Mouse (Mus musculus) thymus, adult 18-20 months (tissue): ENCODE data around the gene Pkd1l2.

Experiments used
- DNase-seq, 2 experiments: peaks; one replicate each; pipeline ENCODE4 v3.0.0; 2022; ENCODE audit warnings: mixed read lengths in 2 of 2

Gene Pkd1l2

GRCm38 (mm10) chr8:117031476-117031875 is 50.8 kb downstream of the Pkd1l2 start:
- no peak for DNase-seq

GRCm38 (mm10) chr8:117028686-117029085 is 53.6 kb downstream of the Pkd1l2 start:
- DNase-seq, result no peak

DNA sequence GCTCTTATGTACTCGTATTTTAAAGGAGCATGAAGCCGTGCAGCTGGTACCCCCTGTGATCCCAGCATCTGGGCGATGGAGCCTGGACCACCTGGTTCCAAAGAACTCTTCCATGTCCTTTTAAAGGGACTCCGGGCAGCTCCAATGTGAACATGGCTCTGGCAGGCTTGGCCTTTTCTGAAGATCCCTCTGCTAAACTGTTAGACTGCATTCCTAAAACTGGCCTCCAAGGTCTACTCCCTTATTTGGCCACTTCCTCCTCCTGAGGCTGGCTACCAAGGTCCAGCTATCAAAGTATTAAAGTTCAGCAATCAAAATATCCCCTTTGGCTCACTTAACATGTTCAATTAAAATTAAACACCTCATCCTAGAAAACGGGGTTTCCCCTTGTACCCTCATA is 54.6 kb downstream of the Pkd1l2 start:
- no peak for DNase-seq

GRCm38 (mm10) chr8:117022297-117022993 is 59.8 kb downstream of the Pkd1l2 start:
- DNase-seq, result no peak

DNA sequence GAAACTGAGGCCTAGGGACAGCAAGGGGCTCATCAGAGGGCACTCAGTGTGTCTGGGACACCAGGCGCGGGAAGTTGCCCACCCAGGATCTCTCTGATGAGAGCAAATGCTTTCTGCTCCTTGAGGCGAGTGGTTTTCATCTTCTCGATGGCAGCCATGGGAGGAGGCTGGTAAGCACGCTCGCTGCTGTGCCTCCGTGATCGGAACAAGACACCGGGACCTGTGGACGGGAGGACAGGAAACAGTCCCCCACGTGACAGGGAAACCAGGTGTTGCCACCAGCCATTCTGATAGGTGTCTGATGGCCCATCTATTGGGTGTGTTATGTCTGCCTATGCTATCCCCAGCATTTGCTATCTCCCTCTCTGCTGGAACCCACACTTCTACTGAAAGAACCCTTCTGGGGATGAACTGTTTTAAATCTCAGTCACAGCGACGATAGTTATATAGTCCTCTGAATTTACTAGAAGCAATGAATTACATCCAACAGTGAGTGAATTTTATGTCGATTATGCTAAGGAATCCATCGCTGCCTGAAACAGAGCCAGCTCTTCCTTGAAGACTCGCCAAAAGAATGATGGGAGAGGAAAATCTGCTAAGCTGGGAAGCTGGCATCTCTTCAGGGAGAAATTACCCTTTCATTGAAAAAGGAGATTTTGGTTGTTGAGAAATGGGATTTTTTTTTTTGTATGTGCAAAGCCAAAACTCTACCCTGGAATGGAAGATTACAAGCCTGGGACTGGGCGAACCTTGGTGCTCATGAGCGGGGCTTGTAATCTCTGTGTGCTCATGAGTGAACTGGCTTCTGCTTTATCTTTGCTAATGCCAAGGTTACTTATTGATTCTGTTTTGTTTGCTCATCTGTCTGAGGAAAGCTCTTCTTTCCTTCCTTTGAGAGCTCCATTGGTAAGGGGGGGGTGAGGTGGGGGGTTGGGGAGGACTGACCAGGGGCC is 62.6 kb downstream of the Pkd1l2 start:
- no peak for DNase-seq

GRCm38 (mm10) chr8:117017896-117018295 is 64.4 kb downstream of the Pkd1l2 start:
- DNase-seq, result no peak

DNA sequence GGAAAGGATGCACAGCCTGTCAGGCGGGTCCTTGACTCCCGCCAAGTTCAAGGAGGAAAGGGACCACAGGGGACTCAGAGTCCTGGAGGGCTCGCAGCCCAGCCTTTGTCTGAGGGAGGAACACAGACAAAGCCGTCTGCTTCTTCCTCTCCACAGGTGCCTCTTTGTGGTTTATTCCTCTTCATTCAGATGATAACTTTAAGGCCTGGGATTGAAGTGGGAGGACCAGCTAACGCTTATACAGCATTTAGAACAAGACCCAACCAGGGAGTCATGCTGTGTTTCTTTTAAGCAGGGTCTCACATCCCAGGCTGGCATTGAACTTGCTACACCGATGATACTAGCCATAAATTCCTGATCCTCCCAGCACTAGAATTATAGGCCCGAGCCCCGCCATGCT is 65.2 kb downstream of the Pkd1l2 start:
- DNase-seq, result no peak

- DNase-seq, result no peak
Observed at GRCm38 (mm10) chr8:117015670-117016069, 66.6 kb downstream of the Pkd1l2 start.

- DNase-seq, result no peak
Observed at GRCm38 (mm10) chr8:117011366-117011765, 70.9 kb downstream of the Pkd1l2 start.

GRCm38 (mm10) chr8:116994016-116994716 is 88.1 kb downstream of the Pkd1l2 start:
- DNase-seq, result no peak

GRCm38 (mm10) chr8:116993095-116993867 is 89.0 kb downstream of the Pkd1l2 start, which contains the start of gene Gcsh:
Gcsh (minus strand) TSS chr8:116993537.
- DNase-seq, result peak; percentile 98

DNA sequence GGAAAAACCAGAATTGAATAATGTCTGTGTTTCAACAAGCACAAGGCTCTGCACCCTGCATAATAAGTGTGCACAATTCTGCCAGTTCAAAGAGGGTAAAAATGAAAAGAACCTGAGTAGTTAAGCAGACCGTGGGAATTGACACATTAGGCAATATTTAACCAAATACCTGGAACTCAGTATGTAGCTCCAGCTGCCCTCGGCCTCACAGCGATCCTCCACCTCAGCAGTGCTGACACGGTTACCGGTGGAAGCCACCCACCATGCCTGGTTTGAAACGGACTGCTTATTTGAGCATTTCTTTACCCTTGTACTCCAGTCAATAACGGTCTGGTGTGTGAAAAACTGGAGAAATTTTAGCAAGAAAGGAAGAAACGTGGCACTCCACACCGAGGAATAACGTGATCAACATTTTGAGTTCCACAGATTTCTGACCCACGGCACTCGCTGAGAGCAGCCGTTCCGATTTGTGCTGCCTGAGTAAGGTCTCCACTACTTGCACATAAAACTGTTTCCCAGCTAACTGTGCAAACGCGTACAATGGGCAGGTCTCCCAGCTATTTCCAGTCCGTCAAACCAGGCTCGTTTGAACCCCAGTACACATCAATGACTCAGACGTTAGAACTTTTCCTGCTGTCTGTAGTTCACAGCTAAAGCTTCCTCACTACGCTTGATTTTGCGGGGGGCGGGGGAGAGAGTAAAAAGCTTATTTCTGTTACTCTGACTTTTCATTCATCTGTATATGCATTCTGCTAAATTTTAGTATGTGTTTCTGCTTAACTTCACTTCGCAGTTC is 89.9 kb downstream of the Pkd1l2 start:
- DNase-seq, result no peak

DNA sequence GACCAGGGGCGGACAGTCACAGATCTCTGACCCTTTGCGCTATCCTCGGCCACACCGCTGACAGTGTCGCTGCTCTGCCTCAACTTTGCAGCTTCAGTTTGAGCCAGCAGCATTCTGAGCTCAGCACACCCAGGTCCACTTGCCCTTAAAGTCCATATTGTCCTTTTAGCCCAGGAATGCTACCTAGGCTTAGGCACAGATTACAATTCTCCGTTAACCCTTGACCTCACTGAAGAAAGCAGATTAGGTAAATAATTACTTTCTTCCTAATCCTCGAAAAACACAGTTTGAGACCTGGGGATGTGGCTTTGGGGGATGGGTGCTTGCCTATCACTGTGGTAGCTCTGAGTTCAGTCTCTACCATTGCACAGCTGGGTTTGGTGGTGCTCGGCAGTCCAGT is 91.0 kb downstream of the Pkd1l2 start:
- DNase-seq, result no peak

DNA sequence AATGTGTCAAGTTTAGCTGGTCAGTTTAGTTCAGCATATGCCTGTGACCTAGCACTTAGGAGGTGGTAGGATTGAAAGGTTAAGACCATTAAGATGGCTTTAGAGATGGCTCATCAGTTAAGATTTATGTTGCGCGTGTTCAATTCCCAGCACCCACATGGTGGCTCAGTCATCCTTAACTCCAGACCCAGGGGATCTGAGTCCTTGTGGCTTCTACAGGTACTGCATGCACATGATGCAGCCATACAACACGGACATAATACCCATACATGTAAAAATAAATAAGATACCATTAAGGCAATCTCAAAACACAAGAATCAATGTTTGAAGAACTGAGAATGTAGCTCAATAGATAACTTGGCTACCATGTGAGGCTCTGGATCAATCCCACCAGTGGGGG is 92.4 kb downstream of the Pkd1l2 start:
- no peak for DNase-seq

DNA sequence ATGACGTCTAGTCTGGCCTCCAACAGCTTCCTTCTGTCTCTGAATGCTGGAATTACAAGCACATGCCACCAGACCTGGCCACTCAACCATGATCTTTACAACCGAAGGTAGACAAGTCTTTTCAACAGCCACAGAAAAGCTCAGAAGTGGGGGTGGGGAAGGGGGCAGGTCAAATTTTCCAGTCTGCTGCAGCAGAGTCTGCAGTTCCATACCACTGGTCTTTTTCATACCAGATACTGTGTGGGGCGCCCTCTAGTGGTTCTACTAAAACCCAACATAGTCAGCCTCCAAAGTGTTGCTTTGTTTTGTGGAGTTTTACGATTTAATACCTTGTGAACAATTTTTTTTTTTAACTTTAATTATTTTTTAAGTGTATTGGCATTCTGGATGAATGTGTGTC is 102.1 kb downstream of the Pkd1l2 start:
- peak in 1 of 2 experiments; percentile 34 for DNase-seq

GRCm38 (mm10) chr8:116978631-116979256 is 103.5 kb downstream of the Pkd1l2 start, which contains the start of gene 1700030J22Rik:
1700030J22Rik (minus strand) TSS chr8:116978959.
- DNase-seq, result peak; percentile 96 to 97

GRCm38 (mm10) chr8:116978052-116978451 is 104.2 kb downstream of the Pkd1l2 start:
- no peak for DNase-seq

DNA sequence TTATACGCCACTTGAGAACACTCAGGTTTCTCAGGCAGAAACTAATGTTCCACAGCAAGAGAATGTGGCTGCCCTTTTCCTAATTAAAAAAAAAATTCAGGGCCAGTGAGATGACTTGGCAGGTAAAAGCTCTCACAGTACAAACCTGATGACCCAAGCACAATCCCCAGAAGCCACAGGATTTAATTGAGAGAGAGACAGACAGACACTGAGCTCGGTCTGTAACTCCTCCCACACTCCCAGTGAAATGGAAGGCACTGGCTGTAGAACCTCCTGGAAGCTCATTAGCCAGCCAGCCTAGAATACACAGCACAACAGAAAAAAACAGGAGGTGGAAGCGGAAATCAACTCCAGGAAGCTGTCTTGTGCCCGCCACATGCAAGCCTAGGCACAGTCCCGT is 106.6 kb downstream of the Pkd1l2 start:
- DNase-seq, result no peak

DNA sequence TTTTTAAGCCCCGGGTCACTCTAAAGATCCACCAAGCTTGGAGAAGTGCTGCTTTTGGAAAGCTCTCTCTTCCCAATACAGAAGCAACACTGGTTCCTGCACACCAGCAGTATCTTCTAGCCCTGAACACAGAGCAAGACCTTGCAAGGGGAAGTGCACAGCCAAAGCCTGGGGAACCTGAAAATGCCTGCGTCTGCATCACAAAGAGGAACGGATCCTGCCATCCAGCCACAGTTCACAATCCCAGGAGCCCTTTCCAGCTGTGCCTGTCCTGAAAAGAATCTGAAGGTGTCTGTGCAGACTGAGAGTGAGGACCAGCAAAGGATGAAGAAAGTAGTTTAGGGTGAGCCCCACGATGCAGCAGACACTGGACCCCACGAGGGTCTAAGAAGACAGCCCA is 107.2 kb downstream of the Pkd1l2 start:
- DNase-seq, result no peak

GRCm38 (mm10) chr8:116969531-116969930 is 112.7 kb downstream of the Pkd1l2 start:
- DNase-seq, result no peak

GRCm38 (mm10) chr8:116954415-116954814 is 127.8 kb downstream of the Pkd1l2 start:
- DNase-seq, result no peak
